Mouse (Mus musculus): ENCODE measurements at regions not wholly inside any gene's neighbourhood (a gene's known extent, or its start where the extent isn't known, plus 50 kb on each side); places are given as distances from the start of the nearest gene placed in this dataset.
"Not testable (repeated sequence)": the region's sequence is repeated elsewhere in the genome, so short reads cannot be mapped to it uniquely, and the experiment has no call there.

- DNase-seq (ENCODE audit: low read depth), result no peak
Measured at GRCm38 (mm10) chr1:161621291-161621690, 126.8 kb downstream of the Tnfsf18 start.

GRCm38 (mm10) chr1:161614091-161614490 lies 119.6 kb downstream of the Tnfsf18 start:
- DNase-seq (ENCODE audit: low read depth), result not testable (repeated sequence)

- not testable (repeated sequence) for DNase-seq (ENCODE audit: low read depth)
Measured at GRCm38 (mm10) chr1:161613658-161614057, 119.2 kb downstream of the Tnfsf18 start.

- DNase-seq (ENCODE audit: low read depth), result no peak
Measured at GRCm38 (mm10) chr1:161607446-161607845, 113.0 kb downstream of the Tnfsf18 start.

GRCm38 (mm10) chr1:161602150-161602549 lies 107.7 kb downstream of the Tnfsf18 start:
- no peak for DNase-seq (ENCODE audit: low read depth)

GRCm38 (mm10) chr1:161601167-161601566 lies 106.7 kb downstream of the Tnfsf18 start:
- no peak for DNase-seq (ENCODE audit: low read depth)

GRCm38 (mm10) chr1:161598167-161598566 lies 103.7 kb downstream of the Tnfsf18 start:
- no peak for DNase-seq (ENCODE audit: low read depth)

- no peak for DNase-seq (ENCODE audit: low read depth)
Measured at GRCm38 (mm10) chr1:161576530-161576929, 82.1 kb downstream of the Tnfsf18 start.

- no peak for DNase-seq (ENCODE audit: low read depth)
Measured at GRCm38 (mm10) chr1:161575939-161576338, 81.5 kb downstream of the Tnfsf18 start.

GRCm38 (mm10) chr1:161575171-161575570 lies 80.7 kb downstream of the Tnfsf18 start:
- DNase-seq (ENCODE audit: low read depth), result no peak

- no peak for DNase-seq (ENCODE audit: low read depth)
Measured at GRCm38 (mm10) chr1:161570762-161571161, 76.3 kb downstream of the Tnfsf18 start.

GRCm38 (mm10) chr1:161567826-161568225 lies 73.4 kb downstream of the Tnfsf18 start:
- DNase-seq (ENCODE audit: low read depth), result no peak

- no peak for DNase-seq (ENCODE audit: low read depth)
Measured at GRCm38 (mm10) chr1:161560368-161560767, 65.9 kb downstream of the Tnfsf18 start.
